Mouse (Mus musculus): ENCODE measurements around the gene Tph1. TPM values are rescaled to one million over a fixed set of nuclear protein-coding genes. Genes with fewer than 3 reads are reported as not detected.
A peak's percentile ranks its signal among the peaks of the same experiment; 100 is the strongest.

Gene Tph1
- total and polyA plus RNA-seq, 2 experiments from 2014 or later, result 1.5 TPM; not detected in 1

DNA sequence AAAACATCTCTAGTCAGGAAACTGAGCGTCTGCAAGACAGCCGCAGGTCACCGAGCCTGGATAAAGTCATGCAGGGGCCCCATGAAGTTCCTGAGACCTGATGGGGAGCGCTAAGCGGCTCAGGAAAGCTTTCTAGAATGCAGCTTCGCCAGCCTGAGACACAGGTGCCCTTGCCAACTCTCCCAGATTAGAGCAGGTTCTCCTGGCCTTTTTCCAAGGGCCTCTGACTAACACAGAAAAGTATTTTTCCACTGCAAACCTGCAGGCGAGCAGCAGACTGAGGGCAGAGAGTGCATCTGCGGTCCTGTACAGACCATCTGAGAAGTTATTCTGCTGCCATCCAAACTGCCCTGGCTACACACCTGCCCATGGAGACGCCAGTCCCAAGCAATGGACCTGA lies 60.4 kb downstream of the Tph1 start:
- H3K9me3 ChIP-seq (ENCODE audit: low read length), result no peaks in the 10 kb centered on the region
- WGBS, result 71% methylated on average over 9 of the region's 9 CpGs
- no peaks in the 10 kb centered on the region; the same call in 1 of the 2 replicates for H3K4me1 ChIP-seq (ENCODE audit: insufficient read depth, low read length)
- peaks cover 59% of the 10 kb centered on the region for H3K36me3 ChIP-seq (ENCODE audit: insufficient read depth, low read length)
- no peak overlapping the region for H3K4me2 ChIP-seq (ENCODE audit: low read depth, low read length, poor library complexity, severe bottlenecking)
- no peak overlapping the region for H3K4me3 ChIP-seq (ENCODE audit: low read depth, low read length)
- TF ChIP-seq CTCF (IDR thresholded peaks at IDR 0.05), result no peak
- no peak overlapping the region for H3K27ac ChIP-seq (ENCODE audit: low read depth, low read length)
- DNase-seq (ENCODE audit: low spot score), result no peak
- no peaks in the 10 kb centered on the region for H3K27me3 ChIP-seq (ENCODE audit: insufficient read depth, low read length)
- H3K9ac ChIP-seq (replicated peaks; ENCODE audit: low read length, poor library complexity, severe bottlenecking), result no peak overlapping the region
- ATAC-seq (ENCODE audit: low FRiP score), result no peak

DNA sequence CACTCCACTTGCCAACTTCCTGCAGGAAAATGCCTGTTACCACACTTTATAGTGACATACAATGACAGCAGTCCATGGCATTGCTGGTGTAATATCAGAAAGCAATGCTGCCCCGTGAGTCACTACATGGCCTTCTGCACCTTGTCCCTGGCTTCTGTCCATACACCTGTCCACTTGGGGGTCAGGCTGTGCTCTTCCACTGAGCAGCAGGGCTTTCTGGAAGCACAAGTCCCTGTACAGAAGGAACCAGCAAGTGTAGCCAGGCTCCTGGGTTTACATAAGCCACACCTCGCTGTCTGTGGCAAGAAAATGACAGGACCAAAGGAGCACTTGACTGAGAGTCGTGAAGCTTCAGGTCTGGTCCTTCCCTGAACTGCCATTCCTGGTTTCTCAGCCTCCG lies 63.0 kb downstream of the Tph1 start:
- Histone ChIP-seq H3K36me3 (ENCODE audit: insufficient read depth, low read length) (peaks cover 48% of the 10 kb centered on the region), H3K4me3 (ENCODE audit: low read depth, low read length) (no peak overlapping the region), H3K4me1 (ENCODE audit: insufficient read depth, low read length) (no peaks in the 10 kb centered on the region; the same call in 1 of the 2 replicates), H3K9me3 (ENCODE audit: low read length) (no peaks in the 10 kb centered on the region), H3K27ac (ENCODE audit: low read depth, low read length) (no peak overlapping the region), H3K9ac (replicated peaks; ENCODE audit: low read length, poor library complexity, severe bottlenecking) (no peak overlapping the region), H3K27me3 (ENCODE audit: insufficient read depth, low read length) (no peaks in the 10 kb centered on the region), H3K4me2 (ENCODE audit: low read depth, low read length, poor library complexity, severe bottlenecking) (no peak overlapping the region)
- 88% methylated on average over 4 of the region's 4 CpGs for WGBS
- TF ChIP-seq CTCF (IDR thresholded peaks at IDR 0.05), result no peak
- ATAC-seq (ENCODE audit: low FRiP score) (no peak), DNase-seq (ENCODE audit: low spot score) (no peak)

DNA sequence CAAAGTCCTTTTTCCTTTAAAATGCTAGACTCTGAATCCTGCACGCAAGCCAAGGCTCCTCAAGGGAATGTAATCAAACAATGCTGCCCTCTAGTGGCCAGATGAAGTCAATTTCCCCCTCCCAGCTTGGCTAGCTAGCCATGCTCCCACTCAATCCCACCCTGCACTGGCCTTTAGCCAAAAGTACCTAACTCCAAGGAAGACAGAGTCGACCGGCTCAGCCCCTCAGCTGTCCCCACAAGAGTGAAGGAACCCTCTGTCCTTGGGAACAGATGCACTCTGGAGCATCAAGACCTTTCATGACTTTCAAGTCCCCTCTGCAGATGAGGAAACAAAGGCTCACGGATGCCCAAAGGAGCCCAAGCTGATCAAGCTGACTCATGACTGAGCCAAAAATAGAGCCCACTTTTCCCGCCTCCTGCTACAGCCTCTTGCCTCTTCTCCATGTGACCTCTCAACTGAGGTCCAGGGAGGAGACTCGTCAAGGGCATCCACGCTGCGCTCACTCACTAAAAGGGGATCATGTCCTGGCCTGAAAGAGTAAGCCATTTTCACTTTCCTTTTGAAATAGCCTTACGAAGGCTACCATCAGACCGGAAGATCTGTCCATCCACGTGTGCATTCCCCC lies 64.8 kb downstream of the Tph1 start:
- no peak overlapping the region for H3K4me3 ChIP-seq (ENCODE audit: low read depth, low read length)
- H3K27me3 ChIP-seq (ENCODE audit: insufficient read depth, low read length), result no peaks in the 10 kb centered on the region
- no peaks in the 10 kb centered on the region for H3K9me3 ChIP-seq (ENCODE audit: low read length)
- WGBS, result 51% methylated on average over 11 of the region's 11 CpGs
- H3K27ac ChIP-seq (ENCODE audit: low read depth, low read length), result no peak overlapping the region
- peak; percentile 88 for TF ChIP-seq CTCF (IDR thresholded peaks at IDR 0.05)
- ATAC-seq (ENCODE audit: low FRiP score) (peak; percentile 64), DNase-seq (ENCODE audit: low spot score) (peak; percentile 92)
- no peak overlapping the region for H3K4me2 ChIP-seq (ENCODE audit: low read depth, low read length, poor library complexity, severe bottlenecking)
- peaks cover 35% of the 10 kb centered on the region for H3K36me3 ChIP-seq (ENCODE audit: insufficient read depth, low read length)
- no peaks in the 10 kb centered on the region; the same call in 1 of the 2 replicates for H3K4me1 ChIP-seq (ENCODE audit: insufficient read depth, low read length)
- no peak overlapping the region for H3K9ac ChIP-seq (replicated peaks; ENCODE audit: low read length, poor library complexity, severe bottlenecking)

DNA sequence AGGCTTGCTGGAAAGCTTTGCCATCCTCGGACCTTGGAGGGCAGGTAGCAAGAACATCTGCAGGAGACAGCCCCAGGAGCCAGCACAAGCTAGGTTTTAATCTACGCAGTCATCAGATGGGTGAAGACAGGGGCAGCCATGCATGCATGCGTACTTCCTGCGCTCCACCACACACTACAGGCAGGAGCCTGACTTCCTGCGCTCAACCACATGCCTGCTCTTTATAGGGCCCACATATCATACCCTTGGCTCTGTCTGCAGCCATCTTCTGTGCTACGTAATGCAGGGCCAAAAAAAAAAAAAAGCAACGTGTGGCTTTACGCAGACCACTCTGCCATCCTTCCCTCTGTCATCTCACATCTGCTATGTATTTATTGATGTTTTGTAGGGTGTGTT lies 65.3 kb downstream of the Tph1 start:
- H3K4me3 ChIP-seq (ENCODE audit: low read depth, low read length), result no peak overlapping the region
- no peak overlapping the region for H3K4me2 ChIP-seq (ENCODE audit: low read depth, low read length, poor library complexity, severe bottlenecking)
- no peak for TF ChIP-seq CTCF (IDR thresholded peaks at IDR 0.05)
- H3K9me3 ChIP-seq (ENCODE audit: low read length), result no peaks in the 10 kb centered on the region
- peak; percentile 50 for ATAC-seq (ENCODE audit: low FRiP score)
- H3K27ac ChIP-seq (ENCODE audit: low read depth, low read length), result no peak overlapping the region
- peaks cover 30% of the 10 kb centered on the region for H3K36me3 ChIP-seq (ENCODE audit: insufficient read depth, low read length)
- no peaks in the 10 kb centered on the region for H3K27me3 ChIP-seq (ENCODE audit: insufficient read depth, low read length)
- 71% methylated on average over 8 of the region's 8 CpGs for WGBS
- H3K4me1 ChIP-seq (ENCODE audit: insufficient read depth, low read length), result no peaks in the 10 kb centered on the region; the same call in 1 of the 2 replicates
- no peak for DNase-seq (ENCODE audit: low spot score)
- no peak overlapping the region for H3K9ac ChIP-seq (replicated peaks; ENCODE audit: low read length, poor library complexity, severe bottlenecking)

DNA sequence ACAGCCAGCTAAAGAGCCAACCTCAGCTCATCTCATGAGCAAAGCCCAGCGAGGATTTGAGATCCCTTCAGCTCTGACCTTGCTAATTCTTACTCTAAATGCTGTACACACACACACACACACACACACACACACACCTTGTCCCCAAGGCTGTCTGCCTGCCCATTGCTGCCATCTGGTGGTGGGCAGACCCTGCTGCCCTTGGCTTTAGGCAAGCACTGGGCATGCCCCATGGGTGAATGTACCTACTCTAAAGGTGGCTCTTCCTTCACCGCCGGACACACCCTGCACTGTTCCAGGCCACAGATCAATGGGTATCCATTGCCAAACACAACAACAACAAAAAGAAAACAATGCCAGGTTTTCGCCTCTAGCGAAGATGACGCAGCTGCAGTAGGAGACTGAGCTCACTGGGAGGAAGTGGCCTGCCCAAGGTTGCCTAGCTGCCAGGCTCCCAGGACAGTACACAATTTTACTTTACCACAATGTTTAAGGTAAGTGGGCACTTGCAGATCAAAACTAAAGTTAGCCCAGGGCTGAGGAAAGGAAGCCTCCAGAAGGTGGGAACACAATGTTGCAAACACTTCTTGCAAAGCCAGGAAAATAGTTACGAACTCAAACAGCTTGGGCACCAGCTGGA lies 65.8 kb downstream of the Tph1 start:
- TF ChIP-seq CTCF (IDR thresholded peaks at IDR 0.05), result peak; percentile 97
- H3K27ac ChIP-seq (ENCODE audit: low read depth, low read length), result no peak overlapping the region
- H3K4me1 ChIP-seq (ENCODE audit: insufficient read depth, low read length), result no peaks in the 10 kb centered on the region; the same call in 1 of the 2 replicates
- no peak overlapping the region for H3K4me3 ChIP-seq (ENCODE audit: low read depth, low read length)
- DNase-seq (ENCODE audit: low spot score), result peak; percentile 85
- WGBS, result 80% methylated on average over 7 of the region's 7 CpGs
- H3K27me3 ChIP-seq (ENCODE audit: insufficient read depth, low read length), result no peaks in the 10 kb centered on the region
- H3K9me3 ChIP-seq (ENCODE audit: low read length), result no peaks in the 10 kb centered on the region
- peaks cover 25% of the 10 kb centered on the region for H3K36me3 ChIP-seq (ENCODE audit: insufficient read depth, low read length)
- H3K4me2 ChIP-seq (ENCODE audit: low read depth, low read length, poor library complexity, severe bottlenecking), result no peak overlapping the region
- peak; percentile 53; the same call in 1 of the 2 replicates for ATAC-seq (ENCODE audit: low FRiP score)
- no peak overlapping the region for H3K9ac ChIP-seq (replicated peaks; ENCODE audit: low read length, poor library complexity, severe bottlenecking)

DNA sequence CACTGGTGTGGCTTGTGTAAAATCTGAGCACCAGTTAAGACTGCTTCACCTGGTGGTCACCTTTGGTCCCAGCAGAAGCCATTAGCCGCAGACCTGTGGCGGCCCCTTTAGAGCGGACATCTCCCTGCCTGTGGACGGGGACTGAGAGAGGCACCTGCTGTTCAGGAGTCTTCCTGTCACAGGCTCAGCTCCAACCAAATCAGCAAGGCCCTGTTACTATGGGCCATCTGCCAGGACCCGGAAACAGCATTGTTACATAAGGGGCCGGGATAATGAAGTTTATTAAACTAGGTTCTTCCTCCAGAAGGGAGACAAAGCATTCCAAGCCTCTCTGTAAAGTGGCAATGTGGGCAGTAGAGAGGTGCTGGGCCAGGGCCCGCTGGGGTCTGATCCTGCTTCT lies 69.3 kb downstream of the Tph1 start:
- H3K4me1 ChIP-seq (ENCODE audit: insufficient read depth, low read length), result no peaks in the 10 kb centered on the region; the same call in 1 of the 2 replicates
- ATAC-seq (ENCODE audit: low FRiP score), result no peak
- no peaks in the 10 kb centered on the region for H3K27me3 ChIP-seq (ENCODE audit: insufficient read depth, low read length)
- no peak overlapping the region for H3K4me3 ChIP-seq (ENCODE audit: low read depth, low read length)
- H3K9ac ChIP-seq (replicated peaks; ENCODE audit: low read length, poor library complexity, severe bottlenecking), result no peak overlapping the region
- no peak for DNase-seq (ENCODE audit: low spot score)
- WGBS, result 80% methylated on average over 7 of the region's 7 CpGs
- no peak overlapping the region for H3K4me2 ChIP-seq (ENCODE audit: low read depth, low read length, poor library complexity, severe bottlenecking)
- no peaks in the 10 kb centered on the region for H3K9me3 ChIP-seq (ENCODE audit: low read length)
- H3K27ac ChIP-seq (ENCODE audit: low read depth, low read length), result no peak overlapping the region
- peaks cover 7% of the 10 kb centered on the region for H3K36me3 ChIP-seq (ENCODE audit: insufficient read depth, low read length)
- no peak for TF ChIP-seq CTCF (IDR thresholded peaks at IDR 0.05)
